Mouse (Mus musculus) midbrain, postnatal 0 days (tissue): Measurements from ENCODE around the gene Tmem132c. TPM values are rescaled to one million over a fixed set of nuclear protein-coding genes. Genes with fewer than 3 reads are reported as not detected.

Experiments used
- ATAC-seq: fragments of 200-750 bp; cut with Nextera tagmentation; 2 replicates; pipeline ENCODE4 v1.8.0; 2017; ENCODE audit warnings: moderate number of reproducible peaks, mild to moderate bottlenecking, moderate TSS enrichment, moderate library complexity; ENCODE audit not compliant: low FRiP score
- DNase-seq: peaks from one replicate; pipeline ENCODE4 v3.0.0-alpha.2; 2015; ENCODE audit warnings: low spot score
- H3K27ac ChIP-seq: fragments of 300-500 bp; sonication (generic); 2 replicates; pipeline ENCODE4 v1.5.1; 2014; ENCODE audit warnings: low read depth, mild to moderate bottlenecking, low read length, mixed read lengths
- H3K27me3 ChIP-seq: fragments of 300-500 bp; sonication (generic); 2 replicates; pipeline ENCODE4 v1.6.1; 2014; ENCODE audit warnings: low read length, control low read depth, mixed read lengths; ENCODE audit not compliant: insufficient read depth
- H3K36me3 ChIP-seq: fragments of 300-500 bp; sonication (generic); 2 replicates; pipeline ENCODE4 v1.6.1; 2014; ENCODE audit warnings: low read length, control low read depth, mixed read lengths; ENCODE audit not compliant: insufficient read depth
- H3K4me1 ChIP-seq: fragments of 300-500 bp; sonication (generic); 2 replicates; pipeline ENCODE4 v1.6.1; 2014; ENCODE audit warnings: mild to moderate bottlenecking, control low read depth, antibody characterized with exemption, low read length, mixed read lengths; ENCODE audit not compliant: insufficient read depth
- H3K4me2 ChIP-seq: fragments of 300-500 bp; sonication (generic); 2 replicates; pipeline ENCODE4 v1.6.1; 2014; ENCODE audit warnings: low read depth, mild to moderate bottlenecking, low read length, mixed read lengths; ENCODE audit not compliant: poor library complexity, severe bottlenecking
- H3K4me3 ChIP-seq: fragments of 300-500 bp; sonication (generic); 2 replicates; pipeline ENCODE4 v1.5.1; 2014; ENCODE audit warnings: low read depth, mild to moderate bottlenecking, low read length, moderate library complexity
- H3K9ac ChIP-seq: fragments of 300-500 bp; sonication (generic); replicated peaks from 2 replicates; pipeline ENCODE4 v1.6.1; 2014; ENCODE audit warnings: mild to moderate bottlenecking, low read length, moderate library complexity, mixed read lengths; ENCODE audit not compliant: poor library complexity, severe bottlenecking
- H3K9me3 ChIP-seq: fragments of 300-500 bp; sonication (generic); 2 replicates; pipeline ENCODE4 v1.6.1; 2016; ENCODE audit warnings: low read length, control low read depth
- CTCF ChIP-seq: IDR thresholded peaks from 2 replicates; pipeline ENCODE4 v1.5.1; 2016; ENCODE audit warnings: antibody characterized with exemption, mild to moderate bottlenecking
- WGBS: fragments of 180-500 bp; shearing (Covaris S2); extraction: QIAGEN DNeasy Blood & Tissue Kit; methylation state at CpG from one replicate; pipeline ENCODE4 v1.1.7; 2014; 5-methylcytosine and 5-hydroxymethylcytosine counted together
- polyA plus RNA-seq: library from polyadenylated mRNA; unstranded; fragments of >200 nt; fragmentation: Nextera tagmentation; extraction: Ambion mirVana; gene quantifications from 2 replicates; pipeline ENCODE4 v1.2.1, GENCODE M21; 2015
- total RNA-seq: library from RNA; depleted of rRNA; stranded (reverse); fragments of >200 nt; gene quantifications from 2 replicates; pipeline ENCODE4 v1.2.3, GENCODE M21; 2014; rRNA removed

The Tmem132c gene
- 37.9 and 40.0 TPM in 2 replicates for total RNA-seq
- polyA plus RNA-seq: 8.7 and 10.2 TPM in 2 replicates

DNA sequence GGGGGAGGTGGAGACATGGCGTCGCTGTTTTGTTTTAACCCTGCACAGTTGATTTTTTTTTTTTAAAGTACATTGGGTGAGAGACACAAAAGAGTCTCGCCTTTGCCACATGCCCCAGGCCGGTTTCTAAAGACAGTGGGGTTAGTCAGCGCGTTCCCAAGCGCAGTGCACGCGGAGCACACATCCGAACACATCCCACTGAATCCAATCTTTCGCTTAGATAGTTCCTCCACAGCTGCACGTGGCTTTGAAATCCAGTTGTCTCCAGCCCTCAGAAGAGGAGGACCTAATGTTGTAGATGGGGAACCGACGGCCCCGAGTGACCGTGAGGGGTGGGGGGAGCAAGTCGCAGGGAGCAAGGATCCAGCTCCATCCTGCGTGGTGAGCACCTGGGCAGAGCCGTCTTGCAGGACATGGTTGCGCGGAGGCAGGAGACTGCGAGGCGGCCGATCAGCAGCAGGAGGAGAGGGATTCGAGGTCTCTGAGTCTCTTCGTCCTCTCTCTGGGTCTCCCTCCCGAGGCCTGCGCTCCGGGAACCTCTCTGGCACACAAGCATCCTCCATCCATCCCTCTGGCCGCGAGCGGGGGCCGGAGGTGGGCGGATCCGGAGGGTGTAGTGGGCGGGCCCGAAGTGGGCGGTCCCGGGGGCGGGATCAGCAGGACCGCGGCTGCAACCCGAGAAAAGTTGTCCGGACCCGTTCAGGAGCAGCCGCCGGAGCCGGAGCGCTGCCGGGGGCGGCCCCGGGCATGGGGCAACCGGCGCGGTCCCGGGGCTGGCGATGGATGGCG, at the start of gene Tmem132c:
Tmem132c (plus strand) TSS at position 673 of the 789 bp plus-strand sequence.
- WGBS: 1% methylated on average over 58 of the region's 58 CpGs
- TF ChIP-seq CTCF: no peak
- Histone ChIP-seq H3K27me3 (peaks cover 13% of the 10 kb centered on the region; the same call in 1 of the 2 replicates), H3K4me1 (peaks cover 10% of the 10 kb centered on the region; the same call in 1 of the 2 replicates), H3K4me3 (peak within 1 kb of the TSS; percentile 61), H3K36me3 (no peaks in the 10 kb centered on the region), H3K27ac (0 out of 2 replicates have a peak within 1 kb of the TSS, but pooled peaks have one; percentile 32), H3K4me2 (peak within 1 kb of the TSS; percentile 75), H3K9me3 (no peaks in the 10 kb centered on the region), H3K9ac (peak within 1 kb of the TSS; percentile 60)
- ATAC-seq: peak; percentile 80
- peak; percentile 75 for DNase-seq

DNA sequence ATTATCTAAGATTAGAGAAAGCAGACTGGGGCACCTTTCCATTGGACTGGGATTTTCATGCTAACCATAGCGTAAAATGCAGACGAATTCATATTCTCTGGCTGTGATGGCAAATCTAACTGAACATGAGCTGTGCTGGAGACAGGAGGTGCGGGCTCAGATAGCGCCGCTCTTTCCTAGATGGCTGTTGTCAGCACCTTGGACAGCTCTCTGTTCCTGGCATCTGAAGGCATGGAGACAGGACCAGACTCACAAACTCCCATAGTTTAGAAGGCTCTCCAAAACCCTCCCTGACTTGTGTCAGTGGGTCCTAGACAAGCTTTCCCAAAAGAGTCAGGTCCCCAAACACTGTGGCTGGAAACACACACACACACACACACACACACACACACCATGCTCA, 49.7 kb upstream of the Tmem132c start:
- no peaks in the 10 kb centered on the region for H3K36me3 ChIP-seq
- peak; percentile 36 for DNase-seq
- no peak overlapping the region for H3K27ac ChIP-seq
- H3K4me1 ChIP-seq: no peaks in the 10 kb centered on the region
- 29% methylated on average over 5 of the region's 5 CpGs for WGBS
- H3K27me3 ChIP-seq: no peaks in the 10 kb centered on the region
- TF ChIP-seq CTCF: no peak
- no peak for ATAC-seq
- 0 out of 2 replicates have a peak, but pooled peaks cover 2% of the 10 kb centered on the region for H3K9me3 ChIP-seq
- H3K9ac ChIP-seq: no peak overlapping the region
- H3K4me2 ChIP-seq: no peak overlapping the region
- H3K4me3 ChIP-seq: no peak overlapping the region

DNA sequence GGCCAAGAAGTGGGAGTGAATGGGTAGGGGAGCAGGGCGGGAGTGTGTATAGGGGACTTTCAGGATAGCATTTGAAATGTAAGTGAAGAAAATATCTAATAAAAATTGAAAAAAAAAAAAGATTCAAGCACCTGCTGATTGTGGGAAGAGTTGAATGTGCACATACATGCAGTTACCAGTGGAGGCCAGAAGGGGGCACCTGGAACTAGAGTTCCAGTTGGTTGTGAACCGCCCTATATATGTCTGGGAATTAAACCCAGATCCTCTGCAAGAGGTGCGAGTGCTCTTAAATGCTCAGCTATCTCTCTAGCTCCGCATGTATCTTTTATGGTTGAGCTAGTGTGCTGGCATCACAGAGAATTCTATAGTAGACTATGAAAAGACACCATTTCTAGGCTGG, 42.8 kb upstream of the Tmem132c start:
- no peak overlapping the region for H3K4me2 ChIP-seq
- no peaks in the 10 kb centered on the region for H3K36me3 ChIP-seq
- H3K9ac ChIP-seq: no peak overlapping the region
- H3K27me3 ChIP-seq: no peaks in the 10 kb centered on the region
- no peak overlapping the region for H3K27ac ChIP-seq
- no peaks in the 10 kb centered on the region for H3K4me1 ChIP-seq
- no peak overlapping the region for H3K4me3 ChIP-seq
- peak; percentile 52 for TF ChIP-seq CTCF
- no peaks in the 10 kb centered on the region for H3K9me3 ChIP-seq
- 68% methylated on average over 4 of the region's 4 CpGs for WGBS
- no peak for ATAC-seq
- no peak for DNase-seq

DNA sequence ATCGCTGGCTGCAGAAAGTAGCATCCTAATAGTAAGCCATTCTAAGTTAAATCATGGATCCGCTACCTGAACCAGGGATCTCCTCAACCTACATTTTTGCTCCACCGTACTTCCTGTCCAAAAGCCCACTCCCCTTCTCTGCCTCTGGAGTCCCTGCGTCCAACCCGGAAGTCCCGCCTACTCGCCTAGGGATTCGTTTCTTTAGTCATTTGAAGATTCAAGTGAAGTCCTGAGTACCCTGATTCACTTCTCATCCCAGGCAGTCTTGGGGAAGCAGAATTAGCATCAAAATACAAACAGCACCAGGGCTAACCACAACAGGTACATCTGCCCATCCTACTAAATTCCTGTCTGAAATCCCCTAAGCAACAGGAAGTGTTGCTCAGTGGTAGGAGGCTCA, 36.7 kb upstream of the Tmem132c start:
- Histone ChIP-seq H3K9ac (no peak overlapping the region), H3K27me3 (no peaks in the 10 kb centered on the region), H3K4me1 (no peaks in the 10 kb centered on the region), H3K27ac (no peak overlapping the region), H3K36me3 (no peaks in the 10 kb centered on the region), H3K4me2 (no peak overlapping the region), H3K4me3 (no peak overlapping the region), H3K9me3 (no peaks in the 10 kb centered on the region)
- WGBS: 89% methylated on average over 8 of the region's 8 CpGs
- ATAC-seq (no peak), DNase-seq (no peak)
- no peak for TF ChIP-seq CTCF

DNA sequence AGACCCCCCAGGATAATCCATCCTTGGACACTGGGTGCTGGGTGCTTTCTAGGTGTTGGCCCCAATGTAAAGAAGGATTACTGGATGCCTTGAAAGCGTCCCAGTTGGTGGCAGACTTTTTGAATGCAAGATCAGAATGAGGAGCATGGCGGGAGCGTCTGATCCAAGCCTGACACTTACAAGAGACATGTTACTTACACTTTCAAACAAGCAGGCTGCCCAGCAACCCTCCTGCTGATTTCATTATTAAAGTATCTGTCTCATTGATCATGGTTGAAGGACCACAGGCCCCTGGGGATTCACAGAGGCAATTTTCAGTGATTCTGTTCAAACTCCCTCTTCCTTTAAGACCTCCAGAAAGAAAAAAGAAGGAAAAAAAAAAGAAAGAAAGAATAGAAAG, 25.2 kb upstream of the Tmem132c start:
- WGBS: 13% methylated on average over 3 of the region's 3 CpGs

DNA sequence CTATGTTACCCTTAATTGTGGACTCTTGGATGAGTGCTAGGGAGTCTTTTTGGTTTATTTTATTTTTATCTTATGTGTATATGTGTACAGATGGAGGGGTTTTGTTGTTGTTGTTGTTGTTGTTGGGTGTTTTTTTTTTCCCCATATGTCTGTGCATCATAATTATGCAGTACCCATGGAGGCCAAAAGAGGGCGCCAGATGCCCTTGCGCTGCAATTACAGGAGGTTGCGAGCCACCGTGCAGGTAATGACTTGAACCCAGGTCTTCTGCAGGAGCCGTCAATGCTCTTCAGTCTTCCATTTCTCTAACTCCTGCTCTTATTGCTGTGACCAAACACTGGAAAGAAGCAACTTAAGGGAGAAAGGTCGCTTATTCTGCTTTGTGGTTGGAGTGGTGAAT, 23.9 kb upstream of the Tmem132c start:
- Histone ChIP-seq H3K4me2 (no peak overlapping the region), H3K27me3 (no peaks in the 10 kb centered on the region; the same call in 1 of the 2 replicates), H3K9ac (no peak overlapping the region), H3K27ac (no peak overlapping the region), H3K4me1 (0 out of 2 replicates have a peak, but pooled peaks cover 3% of the 10 kb centered on the region), H3K9me3 (no peaks in the 10 kb centered on the region), H3K36me3 (no peaks in the 10 kb centered on the region), H3K4me3 (no peak overlapping the region)
- TF ChIP-seq CTCF: peak; percentile 36
- ATAC-seq (no peak), DNase-seq (no peak)
- WGBS: 68% methylated on average over 6 of the region's 6 CpGs

More for the DNA sequence above, 25.2 kb upstream of the Tmem132c start:
- H3K9ac ChIP-seq: no peak overlapping the region
- no peaks in the 10 kb centered on the region; the same call in 1 of the 2 replicates for H3K27me3 ChIP-seq
- no peak overlapping the region for H3K4me3 ChIP-seq
- DNase-seq: peak; percentile 58
- TF ChIP-seq CTCF: no peak
- H3K4me1 ChIP-seq: 0 out of 2 replicates have a peak, but pooled peaks cover 3% of the 10 kb centered on the region
- H3K36me3 ChIP-seq: no peaks in the 10 kb centered on the region
- no peak for ATAC-seq
- H3K4me2 ChIP-seq: no peak overlapping the region
- H3K27ac ChIP-seq: no peak overlapping the region
- H3K9me3 ChIP-seq: no peaks in the 10 kb centered on the region
